In genomic region chr2:34644571-34645526, GRCm38 (mm10) we compare ENCODE assay signal across 9 mouse cellular contexts.
DNase-seq lines count a peak whose midpoint lies in the region; ATAC-seq and TF ChIP-seq lines count a peak whose summit lies in the region.
"Had no signal": no experiment of that assay in that cellular context is flagged by ENCODE, and none has a peak within 500 bp of the region (broad histone marks: within the 10 kb centered on the region; RNA-seq: fewer than 3 reads in every experiment).

No protein-coding gene starts in this region.

- H3K4me3 ChIP-seq in heart, adult 2 months: no peak overlapping the region
- H3K4me3 ChIP-seq in liver, postnatal 0 days (ENCODE audit: low read depth, low read length): no peak overlapping the region

- 56% methylated on average over 22 of the region's 22 CpGs for WGBS in heart, adult 2 months
- 48% methylated on average over 22 of the region's 22 CpGs for WGBS in liver, postnatal 0 days (ENCODE audit: insufficient replicate concordance)

- TF ChIP-seq EP300 in heart, adult 2 months (IDR thresholded peaks at IDR 0.05; ENCODE audit: insufficient read depth, low read depth, low read length): no peak
- TF ChIP-seq EP300 in liver, postnatal 0 days (IDR thresholded peaks at IDR 0.05; ENCODE audit: low read depth): no peak

- TF ChIP-seq CTCF in heart, adult 2 months (IDR thresholded peaks at IDR 0.05): peak; percentile 62
- peak; percentile 79 for TF ChIP-seq CTCF in liver, postnatal 0 days (IDR thresholded peaks at IDR 0.05; ENCODE audit: low read depth)

- H3K79me2 ChIP-seq in heart, adult 2 months (replicated peaks; ENCODE audit: control insufficient read depth, insufficient read depth, low read length): no peaks in the 10 kb centered on the region

- peak overlapping the region; percentile 92; the same call in 1 of the 2 replicates for H3K4me2 ChIP-seq in liver, postnatal 0 days (ENCODE audit: low read depth, low read length)

- DNase-seq in heart, adult 2 months: no peak
- no peak for DNase-seq in heart, adult 11 months
- DNase-seq in A20 (ENCODE audit: low read depth, low spot score): peak; percentile 75
- DNase-seq in c-Kit-negative CD71-positive TER-119-positive erythroid progenitor cells, embryonic 14.5 days (ENCODE audit: low read depth, low spot score): peak; percentile 30
- DNase-seq in liver, postnatal 0 days: peak; percentile 52
- DNase-seq in urinary bladder, adult 2 months (ENCODE audit: low spot score): no peak
- no peak for DNase-seq in kidney, adult 8-10 months
- DNase-seq in cerebellum, postnatal 36 days: no peak

- ATAC-seq in liver, postnatal 0 days: no peak

- intact Hi-C loops in heart, adult 2 months (cut with DNase I): no loop called here

- no peak overlapping the region for H3K27ac ChIP-seq in heart, adult 2 months
- no peak overlapping the region for H3K27ac ChIP-seq in liver, postnatal 0 days (ENCODE audit: low read depth)
- H3K27ac ChIP-seq: macrophage had no signal

- no peaks in the 10 kb centered on the region for H3K9me3 ChIP-seq in liver, postnatal 0 days (ENCODE audit: low read length)

- no peaks in the 10 kb centered on the region for H3K27me3 ChIP-seq in heart, adult 2 months (ENCODE audit: control insufficient read depth, insufficient read depth, low read length)
- H3K27me3 ChIP-seq in liver, postnatal 0 days (ENCODE audit: insufficient read depth, low read length): no peaks in the 10 kb centered on the region

- no peak for TF ChIP-seq POLR2A in heart, adult 2 months (IDR thresholded peaks at IDR 0.05; ENCODE audit: insufficient read depth, low read depth, low read length)

- no peaks in the 10 kb centered on the region for H3K4me1 ChIP-seq in heart, adult 2 months (ENCODE audit: control insufficient read depth, insufficient read depth, low read length)
- peaks cover 11% of the 10 kb centered on the region; the same call in 1 of the 2 replicates for H3K4me1 ChIP-seq in liver, postnatal 0 days (ENCODE audit: insufficient read depth)

- no peaks in the 10 kb centered on the region for H3K36me3 ChIP-seq in heart, adult 2 months (ENCODE audit: control insufficient read depth, insufficient read depth, low read length)
- H3K36me3 ChIP-seq in liver, postnatal 0 days (replicated peaks; ENCODE audit: insufficient read depth, low read length): no peaks in the 10 kb centered on the region

- no peak overlapping the region for H3K9ac ChIP-seq in heart, adult 2 months (ENCODE audit: low read depth, low read length)
- no peak overlapping the region for H3K9ac ChIP-seq in liver, postnatal 0 days (replicated peaks)

Comparison
In these comparisons a context has a peak if more than half of its experiments do, and no peak if none do; other contexts are left out.
1. DNase-seq: peak in A20 (single experiment), c-Kit-negative CD71-positive TER-119-positive erythroid progenitor cells, embryonic 14.5 days (single experiment) and liver, postnatal 0 days (single experiment); none in heart, adult 2 months (0 of 2), heart, adult 11 months (single experiment), urinary bladder, adult 2 months (single experiment), kidney, adult 8-10 months (0 of 2) and cerebellum, postnatal 36 days (0 of 2).